Mouse (Mus musculus) retina, embryonic 14.5 days (tissue): Measurements from ENCODE around the gene Olr1.
"Not testable (repeated sequence)": the region's sequence is repeated elsewhere in the genome, so short reads cannot be mapped to it uniquely, and the experiment has no call there.

Experiments used
- DNase-seq: peaks from one replicate; pipeline ENCODE4 v3.0.0-alpha.2; 2015; ENCODE audit warnings: low spot score

The Olr1 gene

GRCm38 (mm10) chr6:129512367-129512766 is 5.4 kb upstream of the Olr1 start, which contains the start of gene Tmem52b:
TSS of gene Tmem52b (plus strand) at chr6:129512555.
- no peak for DNase-seq

GRCm38 (mm10) chr6:129510120-129510911 is 3.4 kb upstream of the Olr1 start:
- DNase-seq: no peak

- DNase-seq: peak; percentile 21
These were observed 3.5 kb downstream of the Olr1 start for GRCm38 (mm10) chr6:129503471-129503870.

GRCm38 (mm10) chr6:129499516-129499915 is 7.4 kb downstream of the Olr1 start:
- DNase-seq: not testable (repeated sequence)

- no peak for DNase-seq
These were observed 9.4 kb downstream of the Olr1 start for GRCm38 (mm10) chr6:129497345-129498218.

- no peak for DNase-seq
These were observed 12.0 kb downstream of the Olr1 start for GRCm38 (mm10) chr6:129494924-129495323.

GRCm38 (mm10) chr6:129480089-129480958 is 26.6 kb downstream of the Olr1 start:
- DNase-seq: no peak

- DNase-seq: peak; percentile 60
These were observed 30.4 kb downstream of the Olr1 start for GRCm38 (mm10) chr6:129476404-129477126.

GRCm38 (mm10) chr6:129472627-129473026 is 34.3 kb downstream of the Olr1 start:
- DNase-seq: no peak

GRCm38 (mm10) chr6:129471386-129471785 is 35.6 kb downstream of the Olr1 start:
- DNase-seq: no peak

- peak; percentile 4 for DNase-seq
These were observed 55.4 kb downstream of the Olr1 start, which contains the start of gene Clec1a for GRCm38 (mm10) chr6:129451411-129452039. TSS of gene Clec1a (minus strand) at chr6:129452000.

- no peak for DNase-seq
These were observed 57.2 kb downstream of the Olr1 start for GRCm38 (mm10) chr6:129449743-129450142.

- no peak for DNase-seq
These were observed 68.9 kb downstream of the Olr1 start for GRCm38 (mm10) chr6:129438033-129438432.

GRCm38 (mm10) chr6:129436025-129436424 is 70.9 kb downstream of the Olr1 start:
- DNase-seq: no peak
